Mouse (Mus musculus) embryonic stem cell, embryonic (primary cell): ENCODE data around the gene Ern2.

Experiments used
- CTCF ChIA-PET, 4 experiments: fragments of 300-600 bp in 2 of 4; fragments of 350-600 bp in 2 of 4; sonication (Branson Sonifier 250); formaldehyde crosslinking; loops; one replicate each; lab custom pipeline; 2022; ENCODE audit warnings: inconsistent platforms in 2 of 4; lab: Charles Lee
- POLR2A ChIA-PET, 4 experiments: fragments of 300-600 bp in 2 of 4; fragments of 350-600 bp in 2 of 4; sonication (Branson Sonifier 250); formaldehyde crosslinking; loops; one replicate each; lab custom pipeline; 2022; ENCODE audit warnings: antibody characterized with exemption in 4 of 4, inconsistent platforms in 1 of 4; lab: Charles Lee

Ern2 gene

DNA sequence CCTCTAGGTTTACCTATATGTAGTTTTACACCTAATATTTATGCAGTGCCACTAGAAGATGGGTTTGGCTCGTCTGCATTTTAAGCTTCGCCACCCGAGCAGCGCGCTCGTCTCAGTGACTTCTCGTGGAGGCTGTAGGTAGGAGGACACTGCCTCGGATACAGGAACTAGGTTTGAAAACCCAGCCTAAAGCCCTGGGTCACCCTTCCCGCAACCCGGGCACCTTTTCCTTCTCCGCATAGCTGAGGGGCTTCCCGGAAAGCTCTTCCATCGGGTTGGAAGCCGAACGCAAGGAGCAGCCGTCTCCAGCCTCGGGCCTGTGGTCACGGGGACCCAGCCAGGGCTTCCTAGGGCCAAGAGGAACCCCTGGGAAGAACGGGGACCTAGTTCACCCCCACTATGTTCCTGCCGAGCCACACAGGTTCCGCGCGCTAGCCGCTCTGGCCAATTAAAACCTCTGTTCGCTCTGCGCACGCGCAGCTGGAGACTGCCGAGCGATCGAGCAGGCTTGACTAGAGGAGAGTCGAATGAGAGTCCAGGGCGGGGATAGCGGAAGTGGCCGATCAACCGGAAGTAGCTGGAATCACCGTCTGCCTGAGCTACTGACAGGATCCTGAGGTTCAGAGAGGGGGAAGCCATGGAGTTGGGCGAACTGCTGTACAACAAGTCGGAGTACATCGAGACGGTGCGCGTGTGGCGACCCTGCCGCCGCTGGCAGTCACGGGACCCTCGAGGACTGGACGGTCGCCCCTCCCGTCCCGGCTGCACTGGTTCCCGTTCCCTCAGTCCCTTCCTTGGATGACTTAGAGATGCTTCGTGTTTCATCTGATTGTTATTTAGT is 53.3 kb downstream of the Ern2 start, which contains the start of the genes Palb2 and Dctn5:
TSS of gene Palb2 (minus strand) at position 489 of the 841 bp plus-strand sequence.
TSS of gene Dctn5 (plus strand) at position 545 of the 841 bp plus-strand sequence.
- ChIA-PET CTCF (interaction anchor here in 1 of 4 experiments (0.6 to 1.8 kb wide), 6 partner anchors 26 to 676 kb away, joined by 3 to 8 read pairs (median 4); partner anchors contain the start of gene Plk1), POLR2A (interaction anchor here (0.6 to 2.9 kb wide), 64 partner anchors 9 to 425 kb away, joined by 3 to 25 read pairs (median 5); partner anchors contain the start of genes Ears2 (in 3 of the 4), Ubfd1 (in 3 of the 4), Ndufab1 (in 2 of the 4) and Plk1 (in 2 of the 4))

DNA sequence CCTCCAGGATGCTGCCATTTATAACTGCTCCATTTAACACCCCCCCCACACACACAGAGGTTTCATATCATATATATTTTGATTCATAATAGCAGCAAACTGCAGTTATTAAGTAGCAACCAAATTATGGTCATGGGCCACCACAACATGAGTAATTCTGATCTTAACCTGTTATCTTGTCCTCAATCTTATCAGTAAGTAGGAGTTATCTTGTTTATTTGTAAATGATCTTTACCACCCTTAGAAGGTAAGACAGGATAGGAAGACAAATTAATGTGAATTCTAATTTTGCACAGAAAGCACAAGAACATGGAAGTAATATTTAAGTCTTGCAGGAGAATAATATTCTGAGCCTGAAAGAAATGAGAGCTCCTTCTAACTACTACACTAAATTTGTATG is 54.2 kb downstream of the Ern2 start:
- ChIA-PET POLR2A (interaction anchor here (0.9 to 2.6 kb wide), 23 partner anchors 8 to 113 kb away, joined by 3 to 18 read pairs (median 6); partner anchors contain the start of genes Ears2 (in 2 of the 4), Ubfd1 (in 2 of the 4) and Plk1 (in 1 of the 4)), CTCF (interaction anchor here in 1 of 4 experiments (1.1 to 1.8 kb wide), 2 partner anchors 32 to 68 kb away, joined by 4 to 8 read pairs; no protein-coding TSS in a partner anchor)

DNA sequence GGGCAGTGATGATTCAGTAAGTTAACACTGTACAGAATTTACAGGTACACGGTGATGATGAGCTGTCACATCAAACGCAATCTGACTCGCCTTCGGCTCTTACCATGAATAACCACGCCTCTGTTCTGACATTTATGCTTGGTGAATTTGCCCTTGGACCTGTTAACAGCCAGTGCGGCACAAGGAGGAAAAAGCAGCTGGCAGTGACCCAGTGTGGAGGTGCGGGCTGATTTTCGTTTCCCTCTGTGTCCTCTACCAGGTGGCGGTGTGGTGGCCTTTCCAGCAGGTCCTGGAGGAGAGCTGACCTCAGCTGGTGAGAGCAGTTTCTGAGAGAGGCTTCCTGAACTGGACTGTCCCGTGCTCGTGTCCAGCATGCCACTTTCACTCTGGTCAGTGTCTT is 59.1 kb downstream of the Ern2 start:
- ChIA-PET CTCF (interaction anchor here in 1 of 4 experiments (1.4 kb wide), 1 partner anchor 28 kb away, joined by 3 read pairs; no protein-coding TSS in a partner anchor), POLR2A (interaction anchor here in 2 of 4 experiments (0.6 to 1.8 kb wide), 3 partner anchors 24 to 191 kb away, joined by 3 to 4 read pairs (median 3); no protein-coding TSS in a partner anchor)

- POLR2A ChIA-PET: interaction anchor here in 3 of 4 experiments (0.6 to 1.8 kb wide), 4 partner anchors 25 to 58 kb away, joined by 3 to 4 read pairs (median 4); no protein-coding TSS in a partner anchor
- CTCF ChIA-PET: no interaction called here
Measured at GRCm38 (mm10) chr7:122125636-122126035, 60.4 kb downstream of the Ern2 start.

GRCm38 (mm10) chr7:122123518-122123917 is 62.5 kb downstream of the Ern2 start:
- POLR2A ChIA-PET: interaction anchor here in 3 of 4 experiments (0.8 to 2.0 kb wide), 5 partner anchors 8 to 10 kb away, joined by 3 to 8 read pairs (median 6); partner anchors contain the start of genes Dctn5 (in 2 of the 3) and Palb2 (in 2 of the 3)
- CTCF ChIA-PET: no interaction called here
